Mouse (Mus musculus) liver, embryonic 14.5 days (tissue): ENCODE data around the gene Egfl7.

ENCODE experiments used
- CTCF ChIP-seq: IDR thresholded peaks from 2 replicates; pipeline ENCODE4 v1.5.1; 2016; ENCODE audit warnings: antibody characterized with exemption, low read depth, control low read depth
- EP300 ChIP-seq: IDR thresholded peaks from 2 replicates; pipeline ENCODE4 v1.6.1; 2016; ENCODE audit warnings: antibody characterized with exemption, low read depth

DNA sequence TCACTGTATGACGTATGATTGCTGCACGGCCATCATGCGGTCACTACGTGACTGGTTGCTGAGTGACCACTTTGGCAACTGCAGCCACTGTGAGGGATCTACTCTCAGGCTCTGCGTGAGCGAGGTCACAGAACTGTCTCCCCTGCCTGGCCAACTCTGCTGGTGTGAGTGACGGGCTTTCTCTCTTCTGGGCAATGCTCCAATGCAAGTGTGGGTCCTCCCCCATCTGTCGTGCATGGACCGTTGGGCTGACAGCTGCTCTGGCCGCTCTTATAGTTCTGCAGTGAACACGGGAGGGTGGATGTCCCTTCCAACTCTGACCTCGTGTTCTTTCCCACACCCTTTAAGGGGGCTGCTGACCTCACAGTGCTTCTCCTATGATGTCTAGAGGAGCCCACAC, 6.4 kb upstream of the Egfl7 start:
- TF ChIP-seq CTCF (no peak), EP300 (no peak)
